Mouse (Mus musculus) adrenal gland, adult 18-20 months (tissue): ENCODE data around the gene Plekhh3. TPM values are rescaled to one million over a fixed set of nuclear protein-coding genes. Genes with fewer than 3 reads are reported as not detected.
"Not testable (repeated sequence)": the region's sequence is repeated elsewhere in the genome, so short reads cannot be mapped to it uniquely, and the experiment has no call there.

Experiments
- DNase-seq, 2 experiments: peaks; one replicate each; pipeline ENCODE4 v3.0.0; 2021 to 2022; ENCODE audit warnings: low spot score in 2 of 2
- total RNA-seq, 2 experiments: library from RNA; stranded (reverse); gene quantifications; 1 replicate in 1 of 2; 2 replicates in 1 of 2; pipeline ENCODE4 v1.2.3; 2021

The Plekhh3 gene
- total RNA-seq, 2 experiments from 2014 or later: 24.3 to 25.6 TPM

GRCm38 (mm10) chr11:101173112-101173511 is 2.0 kb upstream of the Plekhh3 start:
- DNase-seq: no peak

GRCm38 (mm10) chr11:101172434-101172815 is 1.3 kb upstream of the Plekhh3 start:
- DNase-seq: no peak

- peak; percentile 72 for DNase-seq
Observed at GRCm38 (mm10) chr11:101171721-101172433, 726 bp upstream of the Plekhh3 start.

- peak; percentile 57 to 60 for DNase-seq
Observed at GRCm38 (mm10) chr11:101170354-101170810, 769 bp downstream of the Plekhh3 start, which contains the start of gene Cntnap1. TSS of gene Cntnap1 (plus strand) at chr11:101170523.

- DNase-seq: no peak
Observed at GRCm38 (mm10) chr11:101169301-101170107, 1.6 kb downstream of the Plekhh3 start.

- DNase-seq: no peak
Observed at GRCm38 (mm10) chr11:101168301-101168980, 2.7 kb downstream of the Plekhh3 start.

- DNase-seq: no peak
Observed at GRCm38 (mm10) chr11:101167963-101168300, 3.2 kb downstream of the Plekhh3 start.

- no peak for DNase-seq
Observed at GRCm38 (mm10) chr11:101167211-101167962, 3.8 kb downstream of the Plekhh3 start.

GRCm38 (mm10) chr11:101166357-101166756 is 4.8 kb downstream of the Plekhh3 start:
- no peak for DNase-seq

- no peak for DNase-seq
Observed at GRCm38 (mm10) chr11:101164677-101165580, 6.2 kb downstream of the Plekhh3 start.

GRCm38 (mm10) chr11:101164351-101164665 is 6.8 kb downstream of the Plekhh3 start:
- no peak for DNase-seq

- no peak for DNase-seq
Observed at GRCm38 (mm10) chr11:101163476-101164350, 7.4 kb downstream of the Plekhh3 start.

GRCm38 (mm10) chr11:101162772-101163171 is 8.4 kb downstream of the Plekhh3 start:
- DNase-seq: no peak

GRCm38 (mm10) chr11:101162301-101162700 is 8.8 kb downstream of the Plekhh3 start:
- peak in 1 of 2 experiments; percentile 25 for DNase-seq

GRCm38 (mm10) chr11:101161551-101161950 is 9.6 kb downstream of the Plekhh3 start:
- DNase-seq: no peak

GRCm38 (mm10) chr11:101160981-101161505 is 10.1 kb downstream of the Plekhh3 start:
- DNase-seq: not testable (repeated sequence)

GRCm38 (mm10) chr11:101160151-101160550 is 11.0 kb downstream of the Plekhh3 start:
- not testable (repeated sequence) for DNase-seq

- peak; percentile 46 to 49 for DNase-seq
Observed at GRCm38 (mm10) chr11:101155728-101156371, 15.3 kb downstream of the Plekhh3 start, which contains the start of gene Tubg2. TSS of gene Tubg2 (plus strand) at chr11:101155907.
